Mouse (Mus musculus) monocyte, adult 5-6 weeks (primary cell): ENCODE results near the gene Arfgap3. TPM values are rescaled to one million over a fixed set of nuclear protein-coding genes. Genes with fewer than 3 reads are reported as not detected.
"Not testable (repeated sequence)": the region's sequence is repeated elsewhere in the genome, so short reads cannot be mapped to it uniquely, and the experiment has no call there.

Experiments
- ATAC-seq: fragments of 153-309, 156-312 bp; replicated peaks from 2 replicates; pipeline ENCODE4 v1.8.0; 2017; ENCODE audit warnings: mild to moderate bottlenecking; ENCODE audit not compliant: low TSS enrichment, insufficient number of reproducible peaks, severe bottlenecking, poor library complexity, low FRiP score
- total RNA-seq: library from RNA; stranded (forward); fragments of 200-1000, 200-491, 200-594 nt; gene quantifications from 3 replicates; pipeline ENCODE4 v1.2.3, GENCODE M21; 2017

Arfgap3 gene
- total RNA-seq, 1 experiment from 2014 or later = 15.1 TPM

DNA sequence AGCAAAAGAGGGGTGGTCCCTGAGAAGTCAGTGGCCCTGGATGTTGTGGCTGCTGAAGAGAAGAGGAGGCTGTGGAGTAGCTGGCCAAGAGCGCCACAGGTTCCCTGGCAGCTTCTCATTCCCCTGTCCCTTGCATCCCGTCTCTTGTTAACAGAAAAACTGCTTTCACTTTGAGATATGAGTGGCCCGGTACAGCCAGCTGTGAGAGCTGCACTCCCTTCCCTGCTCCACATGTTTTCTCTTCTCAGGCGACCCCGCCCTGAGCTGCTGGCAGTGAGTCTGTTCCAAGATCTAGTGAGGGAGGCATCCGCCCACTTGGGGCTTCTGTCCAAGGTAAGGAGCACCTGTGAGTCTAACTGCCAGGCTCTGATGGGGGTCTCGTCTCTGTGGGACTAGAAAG is 81.6 kb downstream of the Arfgap3 start:
- ATAC-seq = not testable (repeated sequence)

DNA sequence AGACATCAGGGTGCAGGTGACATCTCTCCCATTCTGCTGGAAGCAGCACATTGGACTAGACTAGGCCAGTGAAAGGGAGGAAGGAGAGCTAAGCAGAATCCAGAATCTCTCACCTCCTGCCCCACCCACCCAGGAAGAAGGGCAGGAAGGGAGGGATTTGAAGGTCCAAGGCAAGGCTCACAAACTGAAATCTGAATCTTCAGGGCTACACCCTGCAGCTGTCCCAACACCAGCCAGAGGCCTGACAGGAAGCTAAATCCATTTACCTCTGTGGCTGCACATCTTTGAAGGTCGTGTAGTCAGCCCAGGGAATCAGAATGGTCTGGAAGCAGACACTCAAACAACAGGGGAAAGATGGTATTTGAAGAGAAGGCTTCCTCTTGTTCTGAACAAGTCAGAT is 84.8 kb downstream of the Arfgap3 start:
- ATAC-seq = no peak

- ATAC-seq = no peak
Observed at GRCm38 (mm10) chr15:83263405-83263804, 86.6 kb downstream of the Arfgap3 start.

GRCm38 (mm10) chr15:83257906-83258305 is 92.1 kb downstream of the Arfgap3 start:
- ATAC-seq = no peak

- ATAC-seq = no peak
Observed at GRCm38 (mm10) chr15:83256491-83256890, 93.6 kb downstream of the Arfgap3 start.

DNA sequence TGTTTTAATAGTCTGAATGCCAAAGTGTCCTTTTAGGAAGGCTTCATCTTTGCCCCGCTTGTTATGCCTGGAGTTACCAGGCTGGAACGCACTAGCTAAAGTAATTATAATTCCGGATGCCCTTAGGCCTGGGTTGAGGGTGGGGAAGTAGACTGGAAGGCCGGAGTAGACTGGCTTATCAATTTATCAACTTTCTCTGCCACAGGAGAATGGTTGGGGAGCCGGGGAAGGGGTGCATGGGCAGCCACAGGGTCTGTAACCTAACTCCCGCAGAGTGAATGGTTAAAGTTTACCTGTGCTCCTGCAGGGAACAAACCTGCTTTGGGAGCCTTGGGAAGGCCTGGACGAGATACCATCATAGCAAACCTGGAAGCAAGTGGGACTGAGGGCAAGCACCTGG is 94.1 kb downstream of the Arfgap3 start:
- no peak for ATAC-seq

GRCm38 (mm10) chr15:83255191-83255782 is 94.8 kb downstream of the Arfgap3 start:
- no peak for ATAC-seq

DNA sequence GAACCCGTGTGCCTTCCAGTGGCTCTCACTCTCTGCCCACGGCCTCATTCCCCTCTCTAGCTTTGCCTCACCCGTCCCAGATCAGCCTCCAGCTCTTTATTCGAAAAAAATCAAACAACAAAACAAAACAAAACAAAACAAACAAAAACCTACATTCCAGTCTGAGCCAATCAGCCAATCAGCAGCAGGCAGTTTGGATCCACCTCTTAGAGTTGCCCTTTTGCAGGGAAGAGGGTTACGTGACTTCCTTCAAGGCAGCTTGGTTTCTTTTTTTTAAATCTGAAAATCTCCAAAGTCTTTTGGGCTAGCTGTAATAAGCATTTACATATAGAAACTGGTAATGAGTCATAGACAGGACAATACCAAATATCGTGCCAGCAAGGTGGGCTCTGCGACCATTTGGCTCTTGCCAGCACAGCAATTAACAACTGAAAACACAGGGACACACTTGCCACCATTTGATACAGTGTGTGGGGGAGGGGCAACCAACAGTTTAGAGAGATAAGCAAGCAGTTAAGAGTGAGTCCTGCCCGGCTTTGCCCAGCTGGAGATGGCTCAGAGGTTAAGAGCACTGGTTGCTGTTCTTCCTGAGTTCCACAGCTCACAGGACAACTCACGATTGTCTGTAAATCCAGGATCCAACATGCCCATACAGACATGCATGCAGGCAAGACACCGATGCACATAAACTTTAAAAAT is 95.5 kb downstream of the Arfgap3 start:
- ATAC-seq = no peak

- ATAC-seq = no peak
Observed at GRCm38 (mm10) chr15:83252060-83252459, 98.0 kb downstream of the Arfgap3 start.

GRCm38 (mm10) chr15:83251176-83252004 is 98.7 kb downstream of the Arfgap3 start, which contains the start of gene A4galt:
Gene A4galt, minus strand, starts transcription at chr15:83251774.
- no peak for ATAC-seq

DNA sequence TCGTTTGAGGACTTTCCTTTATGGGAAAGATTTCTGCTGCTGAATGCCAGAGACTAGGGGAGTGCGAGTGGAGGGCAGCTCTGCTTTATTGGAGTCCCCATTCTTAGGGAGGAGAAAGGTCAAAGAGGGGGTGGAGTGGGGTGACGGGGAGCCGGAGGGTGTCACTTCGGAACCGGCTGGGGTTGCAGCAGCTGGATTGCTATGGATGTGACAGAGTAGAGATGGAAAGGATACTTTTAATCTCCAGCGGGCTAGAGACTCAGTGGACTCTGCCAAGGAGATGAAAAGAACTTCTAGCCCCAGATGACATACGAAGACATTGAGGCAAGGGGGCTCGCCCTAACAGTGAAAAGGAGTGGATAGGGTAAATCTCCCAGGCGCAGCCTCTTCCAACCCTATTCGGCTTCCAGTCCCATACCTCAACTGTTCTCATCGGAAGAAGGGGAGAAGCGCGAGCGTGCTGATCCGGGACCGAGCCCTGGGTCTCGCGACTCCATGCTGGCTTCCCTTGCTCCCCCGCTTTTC is 99.3 kb downstream of the Arfgap3 start:
- no peak for ATAC-seq

Other genes with a start within 250 kb of the Arfgap3 start
- gene Rrp7a, start 227.4 kb downstream of the Arfgap3 start, total RNA-seq = 29.8 to 65.9 TPM (median 55.4 TPM) in 3 replicates
- 122 to 140 TPM (median 123 TPM) in 3 replicates for gene Poldip3, start 200.9 kb downstream of the Arfgap3 start, total RNA-seq
- 58.3 to 66.1 TPM (median 60.8 TPM) in 3 replicates for gene Cyb5r3, start 177.7 kb downstream of the Arfgap3 start, total RNA-seq
- gene A4galt, start 98.5 kb downstream of the Arfgap3 start, total RNA-seq = 0.29 to 2.5 TPM in 2 of 3 replicates, not detected in the other
- gene Pacsin2, start 114.4 kb upstream of the Arfgap3 start, total RNA-seq = 92.8 to 153 TPM (median 103 TPM) in 3 replicates
- gene Ttll1, start 160.6 kb upstream of the Arfgap3 start, total RNA-seq = 5.0 to 6.9 TPM (median 5.2 TPM) in 3 replicates
- not detected in 3 replicates for gene Bik, start 176.6 kb upstream of the Arfgap3 start, total RNA-seq
- 34.9 to 79.7 TPM (median 46.3 TPM) in 3 replicates for gene Tspo, start 213.3 kb upstream of the Arfgap3 start, total RNA-seq
- 1.1 to 13.5 TPM (median 4.1 TPM) in 3 replicates for gene Mcat, start 213.5 kb upstream of the Arfgap3 start, total RNA-seq
- 2.7 to 4.9 TPM (median 2.8 TPM) in 3 replicates for gene Ttll12, start 244.9 kb upstream of the Arfgap3 start, total RNA-seq